Mouse (Mus musculus): Measurements from ENCODE around the gene Wdsub1. TPM values are rescaled to one million over a fixed set of nuclear protein-coding genes. Genes with fewer than 3 reads are reported as not detected.

The Wdsub1 gene
- total RNA-seq, 1 experiment from 2014 or later = 16.7 TPM

DNA sequence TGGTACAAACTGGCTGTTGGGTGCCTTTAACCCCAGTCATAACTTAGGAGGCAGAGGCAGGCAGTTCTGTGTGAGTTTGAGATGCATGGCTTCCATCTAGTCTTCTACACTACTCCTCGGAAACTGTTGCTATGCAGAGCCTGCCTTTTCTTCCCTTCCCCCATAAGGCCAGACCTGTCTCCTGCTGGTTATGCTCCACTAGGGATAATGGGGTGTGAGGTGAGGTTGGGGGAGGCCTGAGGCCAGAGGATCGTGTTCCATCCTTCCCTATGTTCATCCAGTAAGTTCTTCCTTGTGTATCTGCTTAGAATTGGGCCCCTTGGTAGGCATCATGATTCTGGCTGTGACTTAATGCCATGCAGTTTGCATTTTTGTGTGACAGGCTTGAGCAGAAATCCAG is 76.8 kb downstream of the Wdsub1 start:
- no peak for DNase-seq

DNA sequence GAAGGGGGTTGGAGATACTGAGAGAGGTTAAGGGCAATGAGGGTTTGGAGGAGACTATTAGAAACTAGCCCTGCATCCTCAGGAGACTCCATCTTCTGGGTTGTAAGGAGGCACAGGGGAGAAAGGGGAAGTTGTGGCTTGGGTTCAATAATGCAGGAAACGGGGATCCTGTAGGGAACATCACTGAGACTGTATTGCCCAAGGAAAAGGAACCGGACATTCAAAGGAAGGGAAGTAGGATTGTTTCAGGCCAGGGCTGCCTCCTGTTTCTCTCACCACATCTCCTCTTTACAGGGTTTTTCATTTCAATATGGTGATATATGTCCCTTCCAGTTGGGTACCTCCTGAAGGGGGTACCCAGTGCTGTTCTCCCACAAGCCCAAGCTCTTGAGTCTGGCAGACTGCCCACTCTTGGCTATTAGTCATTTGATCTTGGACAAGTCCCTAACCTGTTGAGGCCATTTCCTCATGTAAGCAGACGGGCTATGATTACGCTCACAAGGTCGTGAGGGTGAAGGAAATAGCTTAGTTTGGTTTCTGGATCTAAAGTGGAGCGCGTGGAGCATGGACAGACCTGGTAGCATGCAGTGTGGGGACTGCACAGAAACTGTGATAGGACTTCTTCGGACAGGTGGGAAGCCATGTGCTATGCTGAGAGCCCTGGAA is 79.5 kb downstream of the Wdsub1 start:
- DNase-seq = peak; percentile 56

All from adrenal gland, postnatal 14 days (tissue).